Mouse (Mus musculus): Measurements from ENCODE around the gene Cebpb.

- TF ChIP-seq POLR2A (IDR thresholded peaks at IDR 0.05; ENCODE audit: low read depth, low read length) (peak; percentile 25; the same call in 1 of the 2 replicates), CTCF (IDR thresholded peaks at IDR 0.05; ENCODE audit: extremely low read depth, insufficient read length, insufficient replicate concordance, low read depth, low read length) (no peak)
These were observed 31.9 kb upstream of the Cebpb start for GRCm38 (mm10) chr2:167656629-167657478.

Measured in small intestine, adult 2 months (tissue).